Mouse (Mus musculus): ENCODE measurements around the gene Ugt1a10.
"Not testable (repeated sequence)": the region's sequence is repeated elsewhere in the genome, so short reads cannot be mapped to it uniquely, and the experiment has no call there.

DNA sequence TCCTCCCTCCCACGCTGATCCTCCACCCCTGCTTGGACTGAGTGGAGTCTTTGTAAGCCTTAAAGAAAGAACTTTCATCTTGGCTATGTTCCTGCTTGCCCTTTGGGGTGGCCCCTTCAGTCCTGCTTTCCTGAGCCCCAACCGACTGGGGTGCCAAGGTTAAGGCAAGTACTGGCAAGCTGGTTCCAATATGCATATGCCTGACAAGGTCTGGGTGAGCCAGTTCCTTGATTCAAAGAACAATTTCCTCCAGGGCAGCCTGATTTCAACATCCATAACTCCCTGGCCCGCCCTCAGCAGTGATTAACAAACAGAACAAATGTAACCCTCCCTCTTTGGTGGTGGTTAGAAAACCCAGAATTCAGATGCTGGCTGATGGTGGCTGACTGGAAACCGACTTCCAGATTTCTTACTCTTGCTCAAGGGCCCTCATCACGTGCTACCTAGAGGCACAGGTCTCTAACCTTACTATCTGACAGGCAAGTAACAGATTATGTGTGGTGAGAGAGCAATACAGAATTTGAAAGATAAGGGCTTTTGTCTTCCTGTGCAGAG, 79.3 kb downstream of the Ugt1a10 start, which contains the start of gene Ugt1a6a:
- TF ChIP-seq CTCF (conservative IDR thresholded peaks at IDR 0.05; ENCODE audit: insufficient read depth, insufficient read length, low read depth, low read length); POLR2A (IDR thresholded peaks at IDR 0.05; ENCODE audit: low read depth, low read length): not testable (repeated sequence)

All from kidney, adult 2 months (tissue).